Mouse (Mus musculus) forebrain, embryonic 12.5 days (tissue): ENCODE measurements around the gene Rrm1. TPM values are rescaled to one million over a fixed set of nuclear protein-coding genes. Genes with fewer than 3 reads are reported as not detected.
A peak's percentile ranks its signal among the peaks of the same experiment; 100 is the strongest.
"Not testable (repeated sequence)": the region's sequence is repeated elsewhere in the genome, so short reads cannot be mapped to it uniquely, and the experiment has no call there.

Source experiments
- ATAC-seq: fragments of 200-750 bp; cut with Nextera tagmentation; 2 replicates; pipeline ENCODE4 v1.8.0; 2017; ENCODE audit warnings: moderate TSS enrichment; ENCODE audit not compliant: low FRiP score
- H3K27ac ChIP-seq: fragments of 300-500 bp; sonication (generic); 2 replicates; pipeline ENCODE4 v1.5.1; 2016; ENCODE audit warnings: mild to moderate bottlenecking
- H3K27me3 ChIP-seq: fragments of 300-500 bp; sonication (generic); 2 replicates; pipeline ENCODE4 v1.6.1; 2016; ENCODE audit warnings: mild to moderate bottlenecking
- H3K36me3 ChIP-seq: fragments of 300-500 bp; sonication (generic); replicated peaks from 2 replicates; pipeline ENCODE4 v1.6.1; 2016; ENCODE audit warnings: mild to moderate bottlenecking
- H3K4me1 ChIP-seq: fragments of 300-500 bp; sonication (generic); 2 replicates; pipeline ENCODE4 v1.6.1; 2016
- H3K4me2 ChIP-seq: fragments of 300-500 bp; sonication (generic); 2 replicates; pipeline ENCODE4 v1.6.1; 2016; ENCODE audit warnings: mild to moderate bottlenecking, moderate library complexity
- H3K4me3 ChIP-seq: fragments of 300-500 bp; sonication (generic); replicated peaks from 2 replicates; pipeline ENCODE4 v1.5.1; 2016; ENCODE audit warnings: mild to moderate bottlenecking
- H3K9ac ChIP-seq: fragments of 300-500 bp; sonication (generic); 2 replicates; pipeline ENCODE4 v1.6.1; 2016; ENCODE audit warnings: mild to moderate bottlenecking
- H3K9me3 ChIP-seq: fragments of 300-500 bp; sonication (generic); 2 replicates; pipeline ENCODE4 v1.6.1; 2016
- WGBS: fragments of 180-500 bp; shearing (Covaris S2); methylation state at CpG from one replicate; pipeline ENCODE4 v1.1.7; 2016; 5-methylcytosine and 5-hydroxymethylcytosine counted together
- polyA plus RNA-seq: library from polyadenylated mRNA; unstranded; fragments of >200 nt; fragmentation: Nextera tagmentation; extraction: Ambion mirVana; gene quantifications from 2 replicates; pipeline ENCODE4 v1.2.1, GENCODE M21; 2016

Gene Rrm1
- 203 and 216 TPM in 2 replicates for polyA plus RNA-seq

- under 1% methylated on average over 45 of the region's 56 CpGs for WGBS
- peaks cover 19% of the 10 kb centered on the region for H3K4me1 ChIP-seq
- peak within 1 kb of the TSS; percentile 94 for H3K9ac ChIP-seq
- H3K27ac ChIP-seq = peak within 1 kb of the TSS; percentile 90
- H3K4me3 ChIP-seq = peak within 1 kb of the TSS; percentile 85
- H3K27me3 ChIP-seq = no peaks in the 10 kb centered on the region; the same call in 1 of the 2 replicates
- ATAC-seq = peak; percentile 99
- no peaks in the 10 kb centered on the region for H3K9me3 ChIP-seq
- peak within 1 kb of the TSS; percentile 60 for H3K4me2 ChIP-seq
- H3K36me3 ChIP-seq = peaks cover 20% of the 10 kb centered on the region
Observed at GRCm38 (mm10) chr7:102441657-102442391, at the start of gene Rrm1. Rrm1 (plus strand) TSS chr7:102441695.

GRCm38 (mm10) chr7:102393898-102394297 lies 47.6 kb upstream of the Rrm1 start:
- ATAC-seq = no peak
- no peak overlapping the region for H3K4me3 ChIP-seq
- no peaks in the 10 kb centered on the region for H3K27me3 ChIP-seq
- WGBS = 93% methylated on average over 2 of the region's 2 CpGs
- no peaks in the 10 kb centered on the region for H3K4me1 ChIP-seq
- no peaks in the 10 kb centered on the region for H3K9me3 ChIP-seq
- no peak overlapping the region for H3K4me2 ChIP-seq
- H3K36me3 ChIP-seq = no peaks in the 10 kb centered on the region
- H3K27ac ChIP-seq = no peak overlapping the region
- H3K9ac ChIP-seq = no peak overlapping the region

- no peak overlapping the region for H3K4me3 ChIP-seq
- H3K4me2 ChIP-seq = no peak overlapping the region
- WGBS = 79% methylated on average over 7 of the region's 7 CpGs
- H3K4me1 ChIP-seq = no peaks in the 10 kb centered on the region
- H3K9ac ChIP-seq = no peak overlapping the region
- no peaks in the 10 kb centered on the region for H3K36me3 ChIP-seq
- no peak for ATAC-seq
- H3K27ac ChIP-seq = no peak overlapping the region
- no peaks in the 10 kb centered on the region for H3K9me3 ChIP-seq
- no peaks in the 10 kb centered on the region for H3K27me3 ChIP-seq
Observed at GRCm38 (mm10) chr7:102395894-102396293, 45.6 kb upstream of the Rrm1 start.

GRCm38 (mm10) chr7:102396331-102396730 lies 45.2 kb upstream of the Rrm1 start:
- no peak for ATAC-seq
- Histone ChIP-seq H3K4me3 (no peak overlapping the region), H3K9ac (no peak overlapping the region), H3K27ac (no peak overlapping the region), H3K9me3 (no peaks in the 10 kb centered on the region), H3K4me1 (no peaks in the 10 kb centered on the region), H3K27me3 (no peaks in the 10 kb centered on the region), H3K36me3 (no peaks in the 10 kb centered on the region), H3K4me2 (no peak overlapping the region)
- WGBS = 96% methylated on average over 3 of the region's 3 CpGs

GRCm38 (mm10) chr7:102399180-102399731 lies 42.2 kb upstream of the Rrm1 start:
- H3K4me3 ChIP-seq = no peak overlapping the region
- no peak overlapping the region for H3K4me2 ChIP-seq
- no peaks in the 10 kb centered on the region for H3K27me3 ChIP-seq
- ATAC-seq = peak; percentile 41; the same call in 1 of the 2 replicates
- H3K4me1 ChIP-seq = no peaks in the 10 kb centered on the region
- H3K36me3 ChIP-seq = no peaks in the 10 kb centered on the region
- H3K9me3 ChIP-seq = no peaks in the 10 kb centered on the region
- H3K27ac ChIP-seq = 0 out of 2 replicates have a peak overlapping the region, but pooled peaks have one; percentile 9
- H3K9ac ChIP-seq = no peak overlapping the region
- WGBS = 28% methylated on average over 3 of the region's 3 CpGs

- H3K4me2 ChIP-seq = no peak overlapping the region
- ATAC-seq = no peak
Observed at GRCm38 (mm10) chr7:102404118-102404517, 37.4 kb upstream of the Rrm1 start.

GRCm38 (mm10) chr7:102407440-102407839 lies 34.1 kb upstream of the Rrm1 start:
- H3K9ac ChIP-seq = no peak overlapping the region
- no peaks in the 10 kb centered on the region for H3K4me1 ChIP-seq
- H3K4me2 ChIP-seq = no peak overlapping the region
- H3K4me3 ChIP-seq = no peak overlapping the region
- ATAC-seq = no peak
- H3K27ac ChIP-seq = no peak overlapping the region
- no peaks in the 10 kb centered on the region for H3K27me3 ChIP-seq
- no peaks in the 10 kb centered on the region for H3K36me3 ChIP-seq
- no peaks in the 10 kb centered on the region for H3K9me3 ChIP-seq

More at GRCm38 (mm10) chr7:102404118-102404517, 37.4 kb upstream of the Rrm1 start:
- H3K27ac ChIP-seq = no peak overlapping the region
- no peaks in the 10 kb centered on the region for H3K27me3 ChIP-seq
- H3K4me1 ChIP-seq = no peaks in the 10 kb centered on the region
- no peak overlapping the region for H3K4me3 ChIP-seq
- no peak overlapping the region for H3K9ac ChIP-seq
- H3K36me3 ChIP-seq = no peaks in the 10 kb centered on the region
- 80% methylated on average over 2 of the region's 2 CpGs for WGBS
- no peaks in the 10 kb centered on the region for H3K9me3 ChIP-seq

GRCm38 (mm10) chr7:102415272-102415671 lies 26.2 kb upstream of the Rrm1 start:
- H3K27me3 ChIP-seq = not testable (repeated sequence)

GRCm38 (mm10) chr7:102415841-102416240 lies 25.7 kb upstream of the Rrm1 start:
- no peak for ATAC-seq
- 30% methylated on average over 6 of the region's 6 CpGs for WGBS
- Histone ChIP-seq H3K36me3 (no peaks in the 10 kb centered on the region), H3K9me3 (no peaks in the 10 kb centered on the region), H3K4me2 (no peak overlapping the region), H3K4me3 (no peak overlapping the region), H3K27ac (no peak overlapping the region), H3K27me3 (no peaks in the 10 kb centered on the region), H3K4me1 (no peaks in the 10 kb centered on the region), H3K9ac (no peak overlapping the region)

More at GRCm38 (mm10) chr7:102415272-102415671, 26.2 kb upstream of the Rrm1 start:
- not testable (repeated sequence) for ATAC-seq, H3K36me3 ChIP-seq, H3K9me3 ChIP-seq, H3K9ac ChIP-seq, H3K4me2 ChIP-seq, H3K4me1 ChIP-seq, H3K4me3 ChIP-seq, H3K27ac ChIP-seq
- 91% methylated on average over 9 of the region's 9 CpGs for WGBS

GRCm38 (mm10) chr7:102417398-102417797 lies 24.1 kb upstream of the Rrm1 start:
- 8% methylated on average over 4 of the region's 4 CpGs for WGBS
- no peak overlapping the region for H3K9ac ChIP-seq
- ATAC-seq = peak; percentile 70

GRCm38 (mm10) chr7:102422036-102422435 lies 19.5 kb upstream of the Rrm1 start:
- no peak overlapping the region for H3K9ac ChIP-seq
- H3K4me1 ChIP-seq = no peaks in the 10 kb centered on the region
- no peak overlapping the region for H3K27ac ChIP-seq
- H3K4me3 ChIP-seq = no peak overlapping the region
- no peak overlapping the region for H3K4me2 ChIP-seq
- H3K27me3 ChIP-seq = no peaks in the 10 kb centered on the region
- ATAC-seq = no peak
- H3K36me3 ChIP-seq = no peaks in the 10 kb centered on the region
- WGBS = 97% methylated on average over 2 of the region's 2 CpGs
- H3K9me3 ChIP-seq = no peaks in the 10 kb centered on the region

More at GRCm38 (mm10) chr7:102417398-102417797, 24.1 kb upstream of the Rrm1 start:
- Histone ChIP-seq H3K27me3 (no peaks in the 10 kb centered on the region), H3K4me2 (no peak overlapping the region), H3K4me3 (no peak overlapping the region), H3K27ac (no peak overlapping the region), H3K4me1 (no peaks in the 10 kb centered on the region), H3K36me3 (no peaks in the 10 kb centered on the region), H3K9me3 (no peaks in the 10 kb centered on the region)

- 60% methylated on average over 6 of the region's 6 CpGs for WGBS
- H3K9me3 ChIP-seq = no peaks in the 10 kb centered on the region
- H3K36me3 ChIP-seq = no peaks in the 10 kb centered on the region; the same call in 1 of the 2 replicates
- H3K4me1 ChIP-seq = no peaks in the 10 kb centered on the region
- no peak overlapping the region for H3K9ac ChIP-seq
- no peaks in the 10 kb centered on the region for H3K27me3 ChIP-seq
- no peak for ATAC-seq
- H3K4me3 ChIP-seq = no peak overlapping the region
- no peak overlapping the region for H3K27ac ChIP-seq
- H3K4me2 ChIP-seq = no peak overlapping the region
Observed at GRCm38 (mm10) chr7:102425933-102426685, 15.4 kb upstream of the Rrm1 start.
